Mouse (Mus musculus) bone marrow macrophage, adult 2 months (primary cell): ENCODE measurements around the gene Dimt1. TPM values are rescaled to one million over a fixed set of nuclear protein-coding genes. Genes with fewer than 3 reads are reported as not detected.
"Not testable (repeated sequence)": the region's sequence is repeated elsewhere in the genome, so short reads cannot be mapped to it uniquely, and the experiment has no call there.

Source experiments
- H3K27ac ChIP-seq: 2 replicates; pipeline ENCODE4 v1.5.1; 2012; ENCODE audit warnings: low read depth, low read length; ENCODE audit not compliant: insufficient read depth
- H3K4me1 ChIP-seq: 2 replicates; pipeline ENCODE4 v1.6.1; 2012; ENCODE audit warnings: low read length; ENCODE audit not compliant: control insufficient read depth, insufficient read depth
- H3K4me3 ChIP-seq: 2 replicates; pipeline ENCODE4 v1.5.1; 2012; ENCODE audit warnings: mild to moderate bottlenecking, low read length, moderate library complexity; ENCODE audit not compliant: insufficient read depth
- CTCF ChIP-seq: IDR thresholded peaks from 2 replicates; pipeline ENCODE4 v1.5.1; 2012; ENCODE audit warnings: low read depth, mild to moderate bottlenecking, low read length, moderate library complexity
- POLR2A ChIP-seq: IDR thresholded peaks from 2 replicates; pipeline ENCODE4 v1.6.1; 2012; ENCODE audit warnings: mild to moderate bottlenecking, low read depth, low read length, borderline replicate concordance
- polyA plus RNA-seq: library from polyadenylated mRNA; stranded (reverse); fragments of >200 nt; gene quantifications from 2 replicates; pipeline ENCODE4 v1.2.4, GENCODE M21; 2012; ENCODE audit not compliant: missing spikeins, insufficient read depth, insufficient read length

The Dimt1 gene
- 9.3 and 9.4 TPM in 2 replicates for polyA plus RNA-seq

DNA sequence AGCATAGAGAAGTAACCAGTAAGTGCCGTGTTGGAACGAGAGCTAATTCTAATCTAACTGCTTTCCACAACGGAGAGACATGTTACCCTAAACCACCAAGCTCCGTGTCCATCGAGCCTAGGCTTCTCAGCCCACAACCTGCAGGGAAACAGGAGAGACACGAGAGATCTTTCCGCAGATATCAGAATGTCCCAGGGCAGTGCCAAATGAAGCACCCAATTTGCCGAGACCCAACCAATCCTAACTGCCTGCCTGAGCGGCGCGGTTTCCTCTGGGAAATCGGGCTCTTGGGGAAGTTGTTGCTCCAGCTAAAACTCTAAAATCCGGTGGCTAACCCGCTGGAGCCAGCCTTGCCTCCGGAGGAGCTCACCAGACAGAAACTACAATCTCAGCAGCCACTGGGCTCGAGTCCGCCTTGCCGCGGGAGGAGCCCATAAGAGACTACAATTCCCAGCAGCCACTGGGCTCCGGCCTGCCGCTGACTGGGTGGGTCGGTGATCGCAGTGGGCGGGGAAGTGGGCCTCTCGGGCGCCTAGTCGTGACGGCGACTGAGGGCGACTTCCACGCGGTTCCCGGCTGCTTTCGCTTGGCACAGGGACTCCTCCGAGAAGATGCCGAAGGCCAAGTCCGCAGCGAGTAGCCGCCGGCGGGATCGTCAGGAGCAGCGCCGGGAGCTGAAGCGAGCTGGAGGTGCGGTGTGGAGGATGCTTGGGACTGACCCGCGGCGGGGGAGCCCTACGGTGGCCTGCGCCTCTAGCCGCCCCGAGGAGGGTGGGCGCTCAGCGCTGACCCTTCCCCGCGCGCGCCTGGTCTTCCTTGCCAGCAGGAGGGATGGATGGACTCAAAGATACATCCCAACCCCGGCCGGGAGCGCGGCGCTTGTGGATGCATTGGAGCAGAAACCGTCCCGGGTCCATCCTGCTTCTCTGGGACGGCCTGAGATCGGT is at the start of gene Dimt1:
Gene Dimt1, plus strand, starts transcription at position 534 of the 947 bp plus-strand sequence.
- peak within 1 kb of the TSS; percentile 74 for H3K4me3 ChIP-seq
- TF ChIP-seq CTCF: no peak
- TF ChIP-seq POLR2A: 0 out of 2 replicates have a peak, but pooled peaks have one; percentile 55
- H3K4me1 ChIP-seq: peaks cover 10% of the 10 kb centered on the region
- peak within 1 kb of the TSS; percentile 61 for H3K27ac ChIP-seq

DNA sequence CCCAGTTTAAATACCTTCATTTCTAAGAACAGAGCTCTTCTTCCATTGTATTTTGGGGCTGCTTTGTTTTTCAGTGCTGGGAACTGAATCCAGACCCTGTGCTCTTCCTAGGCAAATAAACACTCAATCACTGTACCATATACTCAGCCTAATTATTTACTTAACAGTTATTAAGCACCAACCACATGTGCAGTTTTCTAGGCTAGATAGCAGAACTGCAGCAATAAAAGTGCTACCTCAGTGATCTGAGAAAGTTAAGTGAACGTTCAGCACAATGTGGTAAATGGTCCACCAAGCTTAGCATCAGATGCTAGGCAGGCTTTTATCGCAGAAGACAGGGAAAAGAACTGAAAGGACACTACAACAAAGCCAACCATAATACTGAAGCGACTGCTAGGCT is 42.3 kb upstream of the Dimt1 start:
- TF ChIP-seq CTCF (no peak), POLR2A (no peak)
- no peak overlapping the region for H3K4me3 ChIP-seq
- no peak overlapping the region for H3K27ac ChIP-seq
- H3K4me1 ChIP-seq: peaks cover 4% of the 10 kb centered on the region; the same call in 1 of the 2 replicates

DNA sequence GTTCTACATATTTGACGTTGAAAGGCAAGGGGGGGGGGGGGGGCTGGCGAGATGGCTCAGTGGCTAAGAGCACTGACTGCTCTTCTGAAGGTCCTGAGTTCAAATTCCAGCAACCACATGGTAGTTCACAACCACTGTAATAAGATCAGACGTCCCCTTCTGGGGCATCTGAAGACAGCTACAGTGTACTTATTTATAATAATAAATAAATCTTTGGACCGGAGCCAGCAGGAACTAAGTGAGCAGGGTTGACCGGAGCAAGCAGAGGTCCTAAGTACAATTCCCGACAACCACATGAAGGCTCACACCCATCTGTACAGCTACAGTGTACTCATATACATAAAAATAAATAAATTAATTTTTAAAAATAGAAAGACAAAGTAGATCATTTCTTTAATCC is 41.8 kb upstream of the Dimt1 start:
- not testable (repeated sequence) for H3K4me1 ChIP-seq, H3K27ac ChIP-seq, H3K4me3 ChIP-seq

DNA sequence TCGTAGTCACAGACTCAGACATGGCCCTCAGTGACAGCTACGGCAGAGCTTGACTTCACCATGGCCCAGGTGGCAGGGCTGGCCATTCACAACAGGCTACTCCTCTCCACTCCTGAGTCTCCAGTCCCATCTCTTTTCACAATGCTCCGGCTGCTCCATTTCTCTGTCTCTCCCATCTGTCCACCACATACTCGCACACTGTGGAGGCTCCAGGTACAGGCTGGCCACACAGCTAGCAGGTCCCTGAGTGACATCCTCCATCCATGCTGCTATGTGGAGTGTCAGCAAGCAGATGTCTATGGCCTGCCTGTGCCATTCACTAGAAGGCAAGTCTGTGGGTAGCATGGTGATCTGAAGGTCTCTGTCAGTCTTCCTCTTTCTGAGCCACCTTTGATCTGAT is 39.7 kb upstream of the Dimt1 start:
- no peak overlapping the region for H3K4me3 ChIP-seq
- H3K27ac ChIP-seq: no peak overlapping the region
- TF ChIP-seq POLR2A (no peak), CTCF (no peak)
- peaks cover 4% of the 10 kb centered on the region; the same call in 1 of the 2 replicates for H3K4me1 ChIP-seq

DNA sequence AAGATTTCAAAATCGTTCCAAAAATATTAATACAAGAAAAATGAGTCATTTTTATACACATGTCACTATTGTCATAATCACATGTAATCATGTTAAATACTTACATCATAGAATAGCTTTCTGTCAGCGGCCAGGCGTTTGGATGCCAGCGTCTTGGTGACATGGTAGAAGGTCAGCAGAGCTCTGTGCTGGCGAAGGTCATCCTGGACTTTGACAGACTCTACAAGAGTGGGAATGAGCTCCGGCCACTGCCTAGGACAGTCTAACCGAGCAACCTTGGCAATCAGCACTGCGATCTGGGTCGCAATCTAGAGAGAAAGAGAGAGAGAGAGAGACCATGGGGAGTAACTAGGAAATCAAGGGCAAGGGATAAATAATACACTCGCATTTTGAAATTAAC is 36.8 kb upstream of the Dimt1 start:
- H3K4me3 ChIP-seq: no peak overlapping the region
- no peaks in the 10 kb centered on the region for H3K4me1 ChIP-seq
- TF ChIP-seq POLR2A (no peak), CTCF (no peak)

DNA sequence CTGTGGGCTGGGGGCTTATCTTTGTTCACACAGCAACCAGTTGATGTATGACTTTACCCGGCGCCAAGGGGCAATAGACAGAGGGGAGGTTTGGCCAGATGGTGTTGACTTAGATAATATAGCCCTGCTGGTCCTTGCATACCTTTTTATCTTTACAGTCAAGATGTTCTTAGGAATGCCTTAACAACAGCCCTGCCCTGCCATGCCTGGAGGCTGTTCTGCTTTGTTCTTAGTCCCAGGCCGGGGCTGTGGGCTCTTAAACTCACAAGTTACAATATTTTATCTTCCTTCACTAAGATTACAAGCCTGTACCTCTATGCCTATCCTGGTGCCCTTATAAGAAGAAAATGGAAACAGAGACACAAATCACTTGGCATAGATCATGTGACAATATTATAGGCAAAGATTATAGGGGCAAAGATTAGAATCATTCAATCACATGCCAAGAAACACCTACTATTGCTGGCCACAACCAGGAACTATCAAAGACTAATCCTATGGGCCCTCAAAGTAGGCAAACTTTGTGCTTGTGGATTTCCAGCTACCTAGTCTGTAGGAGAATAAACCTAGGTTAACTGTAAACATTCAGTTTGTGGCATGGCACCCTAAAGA is 33.7 kb upstream of the Dimt1 start:
- TF ChIP-seq POLR2A (no peak), CTCF (no peak)
- H3K4me1 ChIP-seq: no peaks in the 10 kb centered on the region
- no peak overlapping the region for H3K27ac ChIP-seq
- H3K4me3 ChIP-seq: no peak overlapping the region

More for the DNA sequence above, 36.8 kb upstream of the Dimt1 start:
- H3K27ac ChIP-seq: no peak overlapping the region

DNA sequence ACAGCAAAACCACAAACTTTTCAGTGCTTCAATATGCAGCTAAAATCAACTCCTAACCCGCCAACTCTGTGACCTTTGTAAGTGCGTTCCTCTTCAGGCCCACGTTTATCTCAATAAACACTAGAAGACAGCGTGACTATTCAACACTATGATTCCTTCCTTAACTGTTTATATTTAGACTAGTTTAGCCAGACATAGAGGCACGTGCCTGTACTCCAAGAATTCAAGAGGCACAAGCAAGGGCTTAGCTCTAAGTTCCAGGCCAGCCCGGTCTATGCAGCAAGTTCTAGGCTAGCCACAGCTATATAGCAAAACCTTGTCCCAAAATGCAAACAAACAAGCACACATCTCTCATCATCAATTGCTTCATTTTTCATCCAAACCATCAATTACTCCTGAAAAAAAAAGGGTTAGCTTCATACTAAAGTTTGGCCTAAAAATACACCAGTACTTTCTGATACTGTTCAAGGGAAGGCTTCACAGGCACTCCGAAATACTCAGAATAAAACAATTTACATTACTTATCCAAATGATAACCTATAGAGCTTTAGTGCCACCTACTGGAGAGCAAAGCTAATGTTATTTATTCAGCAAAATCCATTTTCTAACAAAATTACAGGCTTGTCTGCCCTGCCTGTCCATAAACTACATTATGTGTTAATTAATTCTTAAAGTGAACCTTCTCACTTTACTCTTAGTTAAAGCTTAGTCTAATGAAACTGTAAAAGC is 28.4 kb upstream of the Dimt1 start:
- Histone ChIP-seq H3K27ac (no peak overlapping the region), H3K4me1 (no peaks in the 10 kb centered on the region), H3K4me3 (no peak overlapping the region)
- TF ChIP-seq POLR2A (no peak), CTCF (no peak)

DNA sequence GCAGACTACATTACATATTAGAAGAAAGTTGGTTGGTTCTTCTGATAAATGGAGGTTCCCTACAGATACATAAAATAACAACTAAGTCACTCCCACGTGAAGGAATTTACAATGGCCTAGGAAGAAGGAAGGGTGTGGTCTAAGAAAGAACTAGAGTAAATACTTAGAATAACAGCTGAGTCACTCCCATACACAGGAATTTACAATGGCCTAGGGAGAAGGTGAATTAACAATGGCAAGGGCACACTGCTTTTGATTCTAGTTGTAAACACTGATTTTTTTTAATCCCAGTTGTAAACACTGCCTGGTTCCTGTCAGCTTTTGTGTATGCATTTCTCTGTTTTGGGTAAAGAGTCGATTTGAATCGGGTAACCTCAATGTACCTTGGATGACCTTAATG is 21.0 kb upstream of the Dimt1 start:
- H3K27ac ChIP-seq, H3K4me1 ChIP-seq, H3K4me3 ChIP-seq: not testable (repeated sequence)

DNA sequence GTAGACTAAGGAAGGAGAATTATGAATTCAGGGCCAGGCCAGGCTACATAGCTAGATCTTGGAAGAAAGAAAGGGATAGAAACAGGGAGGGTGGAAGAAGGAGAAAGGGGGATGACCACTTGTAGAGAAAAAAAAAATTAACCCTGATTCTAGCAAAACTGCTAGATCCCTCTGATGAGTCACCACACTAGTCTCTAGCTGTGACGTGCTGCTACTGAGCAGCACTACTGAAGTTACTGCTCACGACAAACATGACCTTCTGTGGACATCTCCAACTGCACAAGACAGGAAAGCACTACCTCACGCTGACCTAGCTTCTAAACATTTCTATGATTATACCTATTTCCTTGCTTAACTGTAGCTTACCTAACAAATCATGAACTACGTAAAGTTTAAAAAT is 18.6 kb upstream of the Dimt1 start:
- TF ChIP-seq CTCF (no peak), POLR2A (no peak)
- no peak overlapping the region for H3K27ac ChIP-seq

DNA sequence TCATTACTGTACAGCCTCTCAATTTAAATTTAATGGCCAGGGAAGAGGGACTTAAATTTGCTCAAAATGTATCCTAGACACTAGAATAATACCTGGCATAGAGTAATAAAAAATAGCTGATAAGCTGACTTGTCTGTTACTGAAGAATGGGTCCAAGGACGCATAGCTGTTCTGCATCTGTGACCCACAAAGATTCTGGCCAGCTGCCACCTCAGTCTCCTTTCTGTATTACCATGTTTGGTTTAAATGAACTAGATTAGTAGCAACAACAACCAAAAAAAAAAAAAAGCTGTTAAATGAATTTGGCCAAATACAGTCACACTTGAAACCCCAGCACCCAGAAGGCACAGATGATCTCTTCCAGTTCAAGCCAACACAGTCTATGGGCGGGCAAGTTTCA is 17.7 kb upstream of the Dimt1 start:
- Histone ChIP-seq H3K4me1 (peaks cover 11% of the 10 kb centered on the region), H3K27ac (no peak overlapping the region), H3K4me3 (no peak overlapping the region)
- no peak for TF ChIP-seq CTCF
- TF ChIP-seq POLR2A: no peak

More for the DNA sequence above, 18.6 kb upstream of the Dimt1 start:
- Histone ChIP-seq H3K4me3 (no peak overlapping the region), H3K4me1 (peaks cover 7% of the 10 kb centered on the region)

DNA sequence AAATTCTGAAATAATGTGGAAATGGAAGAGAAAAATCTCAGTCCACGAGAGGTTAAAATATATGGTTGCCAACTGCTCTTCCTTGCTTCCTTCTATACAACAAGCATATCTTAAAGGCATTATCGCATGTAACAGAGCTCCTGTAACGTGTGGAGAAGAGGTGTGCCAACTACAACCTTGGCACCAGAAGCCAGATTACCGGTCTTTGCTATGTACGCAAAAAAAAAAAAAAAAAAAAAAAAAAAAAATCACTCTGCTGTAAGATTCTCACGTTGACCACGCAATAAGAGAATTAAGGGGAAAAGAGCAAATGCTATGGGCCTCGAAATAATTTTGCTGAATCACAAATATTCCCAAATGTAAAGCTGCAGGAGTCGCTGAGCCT is 11.1 kb upstream of the Dimt1 start:
- Histone ChIP-seq H3K27ac (peak overlapping the region; percentile 20; the same call in 1 of the 2 replicates), H3K4me1 (peaks cover 7% of the 10 kb centered on the region), H3K4me3 (peak overlapping the region; percentile 99)
- TF ChIP-seq CTCF (no peak), POLR2A (no peak)
